Mouse (Mus musculus): ENCODE measurements around the gene Cbfa2t2.

Cbfa2t2 gene

GRCm38 (mm10) chr2:154436458-154437190 lies at the start of gene Cbfa2t2:
Gene Cbfa2t2, plus strand, starts transcription at chr2:154436481.
- DNase-seq (ENCODE audit: low spot score): peak; percentile 37

GRCm38 (mm10) chr2:154390180-154390964 lies 45.9 kb upstream of the Cbfa2t2 start:
- DNase-seq (ENCODE audit: low spot score): peak; percentile 90

- DNase-seq (ENCODE audit: low spot score): no peak
Observed at GRCm38 (mm10) chr2:154394602-154395001, 41.7 kb upstream of the Cbfa2t2 start.

- DNase-seq (ENCODE audit: low spot score): no peak
Observed at GRCm38 (mm10) chr2:154396529-154396928, 39.8 kb upstream of the Cbfa2t2 start.

GRCm38 (mm10) chr2:154398267-154398666 lies 38.0 kb upstream of the Cbfa2t2 start:
- DNase-seq (ENCODE audit: low spot score): no peak

- no peak for DNase-seq (ENCODE audit: low spot score)
Observed at GRCm38 (mm10) chr2:154399325-154399724, 37.0 kb upstream of the Cbfa2t2 start.

- DNase-seq (ENCODE audit: low spot score): no peak
Observed at GRCm38 (mm10) chr2:154401976-154402375, 34.3 kb upstream of the Cbfa2t2 start.

- DNase-seq (ENCODE audit: low spot score): peak; percentile 61
Observed at GRCm38 (mm10) chr2:154402811-154403210, 33.5 kb upstream of the Cbfa2t2 start.

GRCm38 (mm10) chr2:154405447-154405994 lies 30.8 kb upstream of the Cbfa2t2 start:
- DNase-seq (ENCODE audit: low spot score): no peak

GRCm38 (mm10) chr2:154407063-154407642 lies 29.1 kb upstream of the Cbfa2t2 start:
- DNase-seq (ENCODE audit: low spot score): no peak

GRCm38 (mm10) chr2:154407643-154408445 lies 28.4 kb upstream of the Cbfa2t2 start, which contains the start of gene Snta1:
Gene Snta1, minus strand, starts transcription at chr2:154408099.
- peak; percentile 77 for DNase-seq (ENCODE audit: low spot score)

GRCm38 (mm10) chr2:154410355-154410754 lies 25.9 kb upstream of the Cbfa2t2 start:
- DNase-seq (ENCODE audit: low spot score): peak; percentile 53

GRCm38 (mm10) chr2:154412018-154412666 lies 24.1 kb upstream of the Cbfa2t2 start:
- DNase-seq (ENCODE audit: low spot score): no peak

- no peak for DNase-seq (ENCODE audit: low spot score)
Observed at GRCm38 (mm10) chr2:154417107-154417506, 19.2 kb upstream of the Cbfa2t2 start.

- no peak for DNase-seq (ENCODE audit: low spot score)
Observed at GRCm38 (mm10) chr2:154418001-154418400, 18.3 kb upstream of the Cbfa2t2 start.

GRCm38 (mm10) chr2:154419631-154420515 lies 16.4 kb upstream of the Cbfa2t2 start:
- DNase-seq (ENCODE audit: low spot score): no peak

- DNase-seq (ENCODE audit: low spot score): no peak
Observed at GRCm38 (mm10) chr2:154420942-154421731, 15.1 kb upstream of the Cbfa2t2 start.

GRCm38 (mm10) chr2:154422181-154422580 lies 14.1 kb upstream of the Cbfa2t2 start:
- no peak for DNase-seq (ENCODE audit: low spot score)

GRCm38 (mm10) chr2:154423548-154423947 lies 12.7 kb upstream of the Cbfa2t2 start:
- no peak for DNase-seq (ENCODE audit: low spot score)

All from ovary, adult 18-20 months (tissue).